Comparison of ENCODE assay signal across 1 mouse cellular context in genomic region chr16:38383683-38384082, GRCm38 (mm10).
TF ChIP-seq lines count a peak whose summit lies in the region.

No protein-coding gene starts in this region.

TF ChIP-seq in MEL, 35 proteins besides CTCF, POLR2A, EP300 and RAD21:
- TF ChIP-seq CHD2 (IDR thresholded peaks at IDR 0.05; ENCODE audit: low read length) (no peak), MEF2A (IDR thresholded peaks at IDR 0.05; ENCODE audit: extremely low read depth, insufficient replicate concordance, low read depth, low read length, poor library complexity, severe bottlenecking) (no peak), JUND (IDR thresholded peaks at IDR 0.05; ENCODE audit: low read depth, low read length) (no peak), USF2 (IDR thresholded peaks at IDR 0.05; ENCODE audit: borderline replicate concordance in 1 of 2, insufficient read depth in 1 of 2, low read depth in 1 of 2, low read length in 2 of 2) (no peak), BHLHE40 (IDR thresholded peaks at IDR 0.05; ENCODE audit: borderline replicate concordance, low read depth, low read length) (no peak), ZMIZ1 (IDR thresholded peaks at IDR 0.05; ENCODE audit: low read depth, low read length) (no peak), E2F4 (IDR thresholded peaks at IDR 0.05; ENCODE audit: borderline replicate concordance, low read depth, low read length) (no peak), ZC3H11A (IDR thresholded peaks at IDR 0.05; ENCODE audit: low read depth, low read length) (no peak), TAL1 (IDR thresholded peaks at IDR 0.05; ENCODE audit: low read length) (peak; percentile 59), MAZ (IDR thresholded peaks at IDR 0.05; ENCODE audit: low read depth, low read length) (no peak; the same call in 1 of the 2 replicates), HCFC1 (IDR thresholded peaks at IDR 0.05; ENCODE audit: low read depth, low read length) (0 out of 2 replicates have a peak, but pooled peaks have one; percentile 40), MAFK (IDR thresholded peaks at IDR 0.05; ENCODE audit: borderline replicate concordance, low read depth, low read length) (no peak; the same call in 1 of the 2 replicates), KAT2A (conservative IDR thresholded peaks at IDR 0.05; ENCODE audit: low read depth, low read length) (no peak), GABPA (IDR thresholded peaks at IDR 0.05; ENCODE audit: low read depth, low read length) (no peak), NRF1 (IDR thresholded peaks at IDR 0.05; ENCODE audit: insufficient read depth, low read depth, low read length, poor library complexity, severe bottlenecking) (no peak), SIN3A (IDR thresholded peaks at IDR 0.05; ENCODE audit: low read length) (peak; percentile 67), MAX (IDR thresholded peaks at IDR 0.05; ENCODE audit: low read length) (no peak), UBTF (IDR thresholded peaks at IDR 0.05; ENCODE audit: borderline replicate concordance, insufficient read depth, low read depth, low read length) (no peak), TBP (IDR thresholded peaks at IDR 0.05; ENCODE audit: low read depth, low read length) (peak; percentile 71), MYB (IDR thresholded peaks at IDR 0.05; ENCODE audit: low read depth, low read length) (no peak), TCF12 (IDR thresholded peaks at IDR 0.05; ENCODE audit: low read depth, low read length) (peak; percentile 88), USF1 (IDR thresholded peaks at IDR 0.05; ENCODE audit: low read depth, low read length) (no peak), MXI1 (IDR thresholded peaks at IDR 0.05; ENCODE audit: low read depth, low read length) (no peak), POLR2AphosphoS2 (IDR thresholded peaks at IDR 0.05; ENCODE audit: low read length) (no peak), SMC3 (IDR thresholded peaks at IDR 0.05; ENCODE audit: low read depth, low read length) (no peak), POLR2AphosphoS5 (IDR thresholded peaks at IDR 0.05; ENCODE audit: borderline replicate concordance, low read depth, low read length) (no peak), CHD1 (IDR thresholded peaks at IDR 0.05; ENCODE audit: low read depth, low read length) (no peak), NELFE (IDR thresholded peaks at IDR 0.05; ENCODE audit: low read depth, low read length) (no peak), GATA1 (IDR thresholded peaks at IDR 0.05; ENCODE audit: low read depth, low read length) (peak; percentile 89), RCOR1 (IDR thresholded peaks at IDR 0.05; ENCODE audit: low read depth, low read length) (peak; percentile 63; the same call in 1 of the 2 replicates), ELF1 (IDR thresholded peaks at IDR 0.05; ENCODE audit: low read depth, low read length) (no peak), ZNF384 (IDR thresholded peaks at IDR 0.05; ENCODE audit: low read depth, low read length) (0 out of 2 replicates have a peak, but pooled peaks have one; percentile 20), ZKSCAN1 (IDR thresholded peaks at IDR 0.05; ENCODE audit: low read depth, low read length) (no peak), MYC (IDR thresholded peaks at IDR 0.05; ENCODE audit: low read depth, low read length) (no peak), ETS1 (IDR thresholded peaks at IDR 0.05; ENCODE audit: low read depth, low read length) (peak; percentile 81)
